Mouse (Mus musculus): ENCODE measurements around the gene Iqcf5. TPM values are rescaled to one million over a fixed set of nuclear protein-coding genes. Genes with fewer than 3 reads are reported as not detected.

The Iqcf5 gene
- polyA plus RNA-seq (2012; rRNA removed; ENCODE audit: low replicate concordance), result not detected in 2 replicates

GRCm38 (mm10) chr9:106514273-106514672, at the start of gene Iqcf5:
TSS of gene Iqcf5 (plus strand) at chr9:106514573.

GRCm38 (mm10) chr9:106465571-106466200, 48.7 kb upstream of the Iqcf5 start, which contains the start of gene Gpr62:
TSS of gene Gpr62 (minus strand) at chr9:106465938.

GRCm38 (mm10) chr9:106475663-106476001, 38.7 kb upstream of the Iqcf5 start, which contains the start of gene Rrp9:
TSS of gene Rrp9 (plus strand) at chr9:106475963.

GRCm38 (mm10) chr9:106476924-106477484, 37.4 kb upstream of the Iqcf5 start, which contains the start of gene Parp3:
TSS of gene Parp3 (minus strand) at chr9:106476949.

GRCm38 (mm10) chr9:106499667-106500066, 14.7 kb upstream of the Iqcf5 start, which contains the start of gene Iqcf1:
TSS of gene Iqcf1 (plus strand) at chr9:106499967.

GRCm38 (mm10) chr9:106561531-106561930, 47.2 kb downstream of the Iqcf5 start, which contains the start of gene Iqcf3:
TSS of gene Iqcf3 (minus strand) at chr9:106561631.

Other genes starting within 250 kb of the Iqcf5 start
- 5.5 and 5.8 TPM in 2 replicates for gene Poc1a, start 233.5 kb upstream of the Iqcf5 start, polyA plus RNA-seq (2012; rRNA removed; ENCODE audit: low replicate concordance)
- gene Dusp7, start 145.9 kb upstream of the Iqcf5 start, polyA plus RNA-seq (2012; rRNA removed; ENCODE audit: low replicate concordance), result 114 and 152 TPM in 2 replicates
- gene Rpl29, start 85.1 kb upstream of the Iqcf5 start, polyA plus RNA-seq (2012; rRNA removed; ENCODE audit: low replicate concordance), result 360 and 442 TPM in 2 replicates
- gene Acy1, start 76.3 kb upstream of the Iqcf5 start, polyA plus RNA-seq (2012; rRNA removed; ENCODE audit: low replicate concordance), result 8.1 and 10.3 TPM in 2 replicates
- gene Abhd14b, start 67.1 kb upstream of the Iqcf5 start, polyA plus RNA-seq (2012; rRNA removed; ENCODE audit: low replicate concordance), result 81.6 and 98.1 TPM in 2 replicates
- 38.1 and 46.0 TPM in 2 replicates for gene Abhd14a, start 66.9 kb upstream of the Iqcf5 start, polyA plus RNA-seq (2012; rRNA removed; ENCODE audit: low replicate concordance)
- 98.4 and 134 TPM in 2 replicates for gene Pcbp4, start 61.3 kb upstream of the Iqcf5 start, polyA plus RNA-seq (2012; rRNA removed; ENCODE audit: low replicate concordance)
- 0.13 and 0.53 TPM in 2 replicates for gene Gpr62, start 48.6 kb upstream of the Iqcf5 start, polyA plus RNA-seq (2012; rRNA removed; ENCODE audit: low replicate concordance)
- 31.1 and 43.4 TPM in 2 replicates for gene Rrp9, start 38.6 kb upstream of the Iqcf5 start, polyA plus RNA-seq (2012; rRNA removed; ENCODE audit: low replicate concordance)
- gene Parp3, start 37.6 kb upstream of the Iqcf5 start, polyA plus RNA-seq (2012; rRNA removed; ENCODE audit: low replicate concordance), result 118 and 159 TPM in 2 replicates
- not detected in 2 replicates for gene Iqcf1, start 14.6 kb upstream of the Iqcf5 start, polyA plus RNA-seq (2012; rRNA removed; ENCODE audit: low replicate concordance)
- not detected in 2 replicates for gene Iqcf3, start 47.1 kb downstream of the Iqcf5 start, polyA plus RNA-seq (2012; rRNA removed; ENCODE audit: low replicate concordance)
- not detected in 2 replicates for gene Iqcf4, start 56.4 kb downstream of the Iqcf5 start, polyA plus RNA-seq (2012; rRNA removed; ENCODE audit: low replicate concordance)
- gene Iqcf6, start 112.0 kb downstream of the Iqcf5 start, polyA plus RNA-seq (2012; rRNA removed; ENCODE audit: low replicate concordance), result not detected in 2 replicates
- gene Grm2, start 141.5 kb downstream of the Iqcf5 start, polyA plus RNA-seq (2012; rRNA removed; ENCODE audit: low replicate concordance), result 0.03 TPM in 1 of 2 replicates, not detected in the other
- 116 and 129 TPM in 2 replicates for gene Tex264, start 171.4 kb downstream of the Iqcf5 start, polyA plus RNA-seq (2012; rRNA removed; ENCODE audit: low replicate concordance)